Mouse (Mus musculus): ENCODE data around the gene Nfib. TPM values are rescaled to one million over a fixed set of nuclear protein-coding genes. Genes with fewer than 3 reads are reported as not detected.

Gene Nfib
- total and polyA plus RNA-seq, 3 experiments = 0.04 to 0.11 (median 0.09) TPM

DNA sequence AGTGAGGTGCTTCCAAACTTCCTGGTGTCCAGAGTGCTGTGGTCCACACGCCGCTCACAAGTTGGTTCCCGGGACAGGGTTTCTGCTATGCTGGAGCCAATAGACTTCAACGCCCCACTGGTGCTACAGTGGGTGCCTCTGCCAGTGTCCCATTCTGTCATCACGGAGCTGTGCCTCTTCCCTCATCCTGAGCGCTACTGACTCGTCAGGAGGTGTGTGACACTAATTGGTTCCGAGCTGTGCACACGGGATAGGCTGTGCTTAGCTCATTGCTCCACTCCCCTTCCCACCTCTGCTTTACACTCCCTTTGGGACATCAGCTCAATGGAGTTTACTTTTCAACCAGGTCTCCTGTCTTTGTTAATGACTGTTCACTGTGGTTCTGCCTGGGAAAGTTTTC is 60.8 kb downstream of the Nfib start:
- no peak overlapping the region for H3K4me2 ChIP-seq (ENCODE audit: insufficient read depth, low read depth, poor library complexity, severe bottlenecking)
- H3K79me2 ChIP-seq (replicated peaks; ENCODE audit: control insufficient read depth, extremely low read depth, insufficient read depth, poor library complexity, severe bottlenecking) = no peaks in the 10 kb centered on the region
- no peaks in the 10 kb centered on the region for H3K9me3 ChIP-seq (replicated peaks; ENCODE audit: low read length)
- no peaks in the 10 kb centered on the region for H3K4me1 ChIP-seq (ENCODE audit: control insufficient read depth in 1 of 2, insufficient read depth in 2 of 2)
- no peaks in the 10 kb centered on the region for H3K36me3 ChIP-seq (replicated peaks in 1 of 2; ENCODE audit: control insufficient read depth in 1 of 2, insufficient read depth in 1 of 2, low read length in 1 of 2)
- H3K27ac ChIP-seq (ENCODE audit: insufficient read depth, low read depth) = no peak overlapping the region
- H3K27me3 ChIP-seq (replicated peaks) = no peaks in the 10 kb centered on the region
- H3K4me3 ChIP-seq (replicated peaks in 1 of 3; ENCODE audit: low read depth in 2 of 3, low read length in 2 of 3, poor library complexity in 1 of 3) = no peak overlapping the region
- in situ Hi-C loops (cut with MboI; ENCODE audit: low pct_ligation_motif_present, low pct_unique_long_range_greater_than_20kb, low sequenced_read_pairs) (loop anchor here (10.0 to 25.0 kb wide), 2 partner anchors 168 to 280 kb away; no protein-coding TSS in a partner anchor), dilution Hi-C loops (cut with MboI; ENCODE audit: extremely low pct_ligation_motif_present, extremely low pct_unique_long_range_greater_than_20kb, low sequenced_read_pairs) (no loop called here)
- no peak for DNase-seq (ENCODE audit: extremely low read depth)
- no peak overlapping the region for H3K9ac ChIP-seq (ENCODE audit: insufficient read depth, low read depth)
- TF ChIP-seq MAX (IDR thresholded peaks at IDR 0.05; ENCODE audit: low read length) = no peak
- TF ChIP-seq PAX5 (IDR thresholded peaks at IDR 0.05; ENCODE audit: low read length) = no peak
- TF ChIP-seq KAT2A (IDR thresholded peaks at IDR 0.05; ENCODE audit: insufficient replicate concordance, low read length) = no peak
- no peak for TF ChIP-seq CHD1 (IDR thresholded peaks at IDR 0.05; ENCODE audit: low read depth, low read length)
- no peak for TF ChIP-seq USF2 (conservative IDR thresholded peaks at IDR 0.05; ENCODE audit: low read depth, low read length)
- TF ChIP-seq NELFE (IDR thresholded peaks at IDR 0.05; ENCODE audit: low read depth, low read length) = no peak
- no peak for TF ChIP-seq ZNF384 (IDR thresholded peaks at IDR 0.05; ENCODE audit: low read depth, low read length)
- no peak for TF ChIP-seq CTCF (conservative IDR thresholded peaks at IDR 0.05 in 1 of 2, IDR thresholded peaks at IDR 0.05 in 1 of 2; ENCODE audit: low read depth in 2 of 2, low read length in 2 of 2)
- TF ChIP-seq E2F4 (IDR thresholded peaks at IDR 0.05; ENCODE audit: insufficient replicate concordance, low read depth, low read length) = no peak
- TF ChIP-seq CHD2 (IDR thresholded peaks at IDR 0.05; ENCODE audit: low read length) = no peak
- no peak for TF ChIP-seq ZC3H11A (IDR thresholded peaks at IDR 0.05; ENCODE audit: low read depth, low read length)
- TF ChIP-seq RAD21 (IDR thresholded peaks at IDR 0.05; ENCODE audit: low read depth, low read length) = no peak
- no peak for TF ChIP-seq EP300 (IDR thresholded peaks at IDR 0.05; ENCODE audit: low read length)
- no peak for TF ChIP-seq SMC3 (IDR thresholded peaks at IDR 0.05; ENCODE audit: low read depth, low read length)
- TF ChIP-seq POLR2AphosphoS2 (IDR thresholded peaks at IDR 0.05; ENCODE audit: low read depth, low read length) = no peak

GRCm38 (mm10) chr4:82643734-82644085 is 61.8 kb downstream of the Nfib start:
- no peak for DNase-seq (ENCODE audit: extremely low read depth)
- Histone ChIP-seq H3K9me3 (replicated peaks; ENCODE audit: low read length) (no peaks in the 10 kb centered on the region), H3K4me2 (ENCODE audit: insufficient read depth, low read depth, poor library complexity, severe bottlenecking) (no peak overlapping the region), H3K4me1 (ENCODE audit: control insufficient read depth in 1 of 2, insufficient read depth in 2 of 2) (no peaks in the 10 kb centered on the region), H3K9ac (ENCODE audit: insufficient read depth, low read depth) (no peak overlapping the region), H3K36me3 (replicated peaks in 1 of 2; ENCODE audit: control insufficient read depth in 1 of 2, insufficient read depth in 1 of 2, low read length in 1 of 2) (no peaks in the 10 kb centered on the region), H3K79me2 (replicated peaks; ENCODE audit: control insufficient read depth, extremely low read depth, insufficient read depth, poor library complexity, severe bottlenecking) (no peaks in the 10 kb centered on the region), H3K4me3 (replicated peaks in 1 of 3; ENCODE audit: low read depth in 2 of 3, low read length in 2 of 3, poor library complexity in 1 of 3) (no peak overlapping the region), H3K27me3 (replicated peaks) (no peaks in the 10 kb centered on the region), H3K27ac (ENCODE audit: insufficient read depth, low read depth) (no peak overlapping the region)
- dilution Hi-C loops (cut with MboI; ENCODE audit: extremely low pct_ligation_motif_present, extremely low pct_unique_long_range_greater_than_20kb, low sequenced_read_pairs) (no loop called here), in situ Hi-C loops (cut with MboI; ENCODE audit: low pct_ligation_motif_present, low pct_unique_long_range_greater_than_20kb, low sequenced_read_pairs) (loop anchor here (10.0 to 25.0 kb wide), 2 partner anchors 169 to 281 kb away; no protein-coding TSS in a partner anchor)
- TF ChIP-seq BHLHE40 (IDR thresholded peaks at IDR 0.05; ENCODE audit: low read depth, low read length) = no peak
- TF ChIP-seq HCFC1 (IDR thresholded peaks at IDR 0.05; ENCODE audit: low read depth, low read length) = no peak
- TF ChIP-seq SIN3A (IDR thresholded peaks at IDR 0.05; ENCODE audit: low read length) = no peak
- TF ChIP-seq JUND (conservative IDR thresholded peaks at IDR 0.05; ENCODE audit: low read depth, low read length) = no peak
- TF ChIP-seq MEF2A (IDR thresholded peaks at IDR 0.05; ENCODE audit: borderline replicate concordance, low read depth, low read length) = no peak
- TF ChIP-seq ZNF384 (IDR thresholded peaks at IDR 0.05; ENCODE audit: low read depth, low read length) = no peak
- TF ChIP-seq E2F4 (IDR thresholded peaks at IDR 0.05; ENCODE audit: insufficient replicate concordance, low read depth, low read length) = no peak
- TF ChIP-seq GABPA (IDR thresholded peaks at IDR 0.05; ENCODE audit: insufficient replicate concordance, low read depth, low read length) = no peak
- no peak for TF ChIP-seq JUN (IDR thresholded peaks at IDR 0.05; ENCODE audit: insufficient read depth, low read depth, low read length)
- no peak for TF ChIP-seq MYC (IDR thresholded peaks at IDR 0.05; ENCODE audit: low read depth, low read length)
- TF ChIP-seq NRF1 (IDR thresholded peaks at IDR 0.05; ENCODE audit: low read depth, low read length) = no peak

Data from CH12.LX (cell line).